Mouse (Mus musculus) liver, embryonic 11.5 days (tissue): Measurements from ENCODE around the gene Gnat1. TPM values are rescaled to one million over a fixed set of nuclear protein-coding genes. Genes with fewer than 3 reads are reported as not detected.
A peak's percentile ranks its signal among the peaks of the same experiment; 100 is the strongest.

ENCODE experiments used
- ATAC-seq: fragments of 200-750 bp; cut with Nextera tagmentation; replicated peaks from 2 replicates; pipeline ENCODE4 v1.8.0; 2017; ENCODE audit warnings: moderate number of reproducible peaks, mild to moderate bottlenecking, moderate TSS enrichment, moderate library complexity; ENCODE audit not compliant: low FRiP score
- DNase-seq: peaks from one replicate; pipeline ENCODE4 v3.0.0-alpha.2; 2017; ENCODE audit warnings: low spot score
- H3K27ac ChIP-seq: fragments of 300-500 bp; sonication (generic); 2 replicates; pipeline ENCODE4 v1.5.1; 2014; ENCODE audit warnings: mild to moderate bottlenecking, low read depth, low read length, control low read depth
- H3K27me3 ChIP-seq: fragments of 300-500 bp; sonication (generic); replicated peaks from 2 replicates; pipeline ENCODE4 v1.6.1; 2014; ENCODE audit warnings: low read length, mixed read lengths; ENCODE audit not compliant: control insufficient read depth, insufficient read depth
- H3K36me3 ChIP-seq: fragments of 300-500 bp; sonication (generic); 2 replicates; pipeline ENCODE4 v1.6.1; 2014; ENCODE audit warnings: mild to moderate bottlenecking, low read length, moderate library complexity, mixed read lengths; ENCODE audit not compliant: control insufficient read depth, insufficient read depth
- H3K4me1 ChIP-seq: fragments of 300-500 bp; sonication (generic); replicated peaks from 2 replicates; pipeline ENCODE4 v1.6.1; 2014; ENCODE audit warnings: low read length, mixed read lengths; ENCODE audit not compliant: control insufficient read depth, insufficient read depth
- H3K4me2 ChIP-seq: fragments of 300-500 bp; sonication (generic); 2 replicates; pipeline ENCODE4 v1.6.1; 2014; ENCODE audit warnings: mild to moderate bottlenecking, control low read depth, moderate library complexity
- H3K4me3 ChIP-seq: fragments of 300-500 bp; sonication (generic); 2 replicates; pipeline ENCODE4 v1.5.1; 2014; ENCODE audit warnings: low read depth, low read length, control low read depth
- H3K9ac ChIP-seq: fragments of 300-500 bp; sonication (generic); 2 replicates; pipeline ENCODE4 v1.6.1; 2014; ENCODE audit warnings: low read depth, low read length, control low read depth
- H3K9me3 ChIP-seq: fragments of 300-500 bp; sonication (generic); 2 replicates; pipeline ENCODE4 v1.6.1; 2016; ENCODE audit warnings: low read length, inconsistent platforms, mixed read lengths; ENCODE audit not compliant: control insufficient read depth
- WGBS: fragments of 180-500 bp; shearing (Covaris S2); extraction: QIAGEN DNeasy Blood & Tissue Kit; methylation state at CpG from one replicate; pipeline ENCODE4 v1.1.7; 2014; 5-methylcytosine and 5-hydroxymethylcytosine counted together
- polyA plus RNA-seq: library from polyadenylated mRNA; unstranded; fragments of >200 nt; fragmentation: Nextera tagmentation; extraction: Ambion mirVana; gene quantifications from 2 replicates; pipeline ENCODE4 v1.2.1, GENCODE M21; 2014

Gene Gnat1
- polyA plus RNA-seq, 1 experiment from 2014 or later, result 4.7 TPM

DNA sequence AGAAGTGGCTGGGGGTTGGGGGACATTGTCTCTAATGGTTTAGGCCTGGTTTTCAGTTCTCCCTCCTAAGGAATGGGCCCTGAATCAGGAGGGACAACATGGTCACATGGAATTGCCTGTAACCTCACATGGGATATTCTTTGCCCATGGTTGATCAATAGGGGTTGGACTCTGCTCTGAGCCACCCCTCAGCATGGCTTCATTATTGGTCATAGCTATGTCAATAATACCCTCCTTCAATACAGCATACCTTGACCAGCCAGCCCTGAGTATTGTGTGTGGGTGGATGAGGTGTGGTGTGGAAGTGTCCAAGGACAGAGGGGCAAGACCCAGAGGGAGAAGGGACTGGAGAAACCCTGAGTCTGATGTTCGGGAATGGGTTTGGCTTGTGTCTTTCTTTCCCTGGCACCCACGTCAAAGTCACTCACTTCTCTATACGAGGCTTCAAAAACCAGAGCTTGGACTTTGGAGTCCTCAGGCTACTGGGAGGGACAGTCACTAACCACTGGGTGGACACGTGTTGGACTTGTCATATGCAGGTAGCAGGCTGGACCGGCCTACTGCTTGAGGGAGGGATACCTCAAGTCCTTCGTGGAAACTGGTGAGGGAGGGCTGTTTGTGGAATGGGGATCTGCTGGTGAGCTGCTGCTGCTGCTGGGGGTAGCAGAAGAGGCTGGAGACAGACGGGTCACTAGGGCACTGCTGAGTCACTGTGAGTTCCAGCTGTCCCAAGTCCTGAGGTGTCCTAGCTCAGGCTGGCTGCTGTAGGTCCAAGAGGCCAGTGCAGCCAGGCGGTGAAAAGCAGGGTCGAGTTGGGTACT lies 4.7 kb downstream of the Gnat1 start:
- Histone ChIP-seq H3K27me3 (peaks cover 46% of the 10 kb centered on the region), H3K9me3 (no peaks in the 10 kb centered on the region), H3K9ac (no peak overlapping the region), H3K4me2 (no peak overlapping the region), H3K4me3 (no peak overlapping the region), H3K4me1 (peaks cover 6% of the 10 kb centered on the region), H3K36me3 (no peaks in the 10 kb centered on the region), H3K27ac (no peak overlapping the region)
- WGBS, result 56% methylated on average over 9 of the region's 9 CpGs
- ATAC-seq (no peak), DNase-seq (no peak)

- no peaks in the 10 kb centered on the region for H3K36me3 ChIP-seq
- DNase-seq, result no peak
- no peak overlapping the region for H3K27ac ChIP-seq
- no peak overlapping the region for H3K9ac ChIP-seq
- 69% methylated on average over 5 of the region's 5 CpGs for WGBS
- no peak for ATAC-seq
- no peak overlapping the region for H3K4me3 ChIP-seq
- peaks cover 10% of the 10 kb centered on the region for H3K4me1 ChIP-seq
- H3K27me3 ChIP-seq, result peaks cover 60% of the 10 kb centered on the region
- no peak overlapping the region for H3K4me2 ChIP-seq
- no peaks in the 10 kb centered on the region for H3K9me3 ChIP-seq
These were observed 9.3 kb downstream of the Gnat1 start for GRCm38 (mm10) chr9:107670259-107670658.

GRCm38 (mm10) chr9:107669480-107669945 lies 10.0 kb downstream of the Gnat1 start, which contains the start of gene Slc38a3:
TSS of gene Slc38a3 (minus strand) at chr9:107669530.
- Histone ChIP-seq H3K4me3 (no peak within 1 kb of the TSS), H3K9ac (no peak within 1 kb of the TSS), H3K27me3 (peaks cover 61% of the 10 kb centered on the region), H3K9me3 (no peaks in the 10 kb centered on the region), H3K36me3 (no peaks in the 10 kb centered on the region), H3K4me2 (no peak within 1 kb of the TSS), H3K27ac (no peak within 1 kb of the TSS), H3K4me1 (peaks cover 10% of the 10 kb centered on the region)
- ATAC-seq (no peak), DNase-seq (no peak)
- WGBS, result 75% methylated on average over 9 of the region's 9 CpGs

- H3K36me3 ChIP-seq, result no peaks in the 10 kb centered on the region
- no peak overlapping the region for H3K4me3 ChIP-seq
- DNase-seq (no peak), ATAC-seq (no peak)
- H3K9ac ChIP-seq, result no peak overlapping the region
- H3K4me2 ChIP-seq, result no peak overlapping the region
- H3K27me3 ChIP-seq, result peaks cover 60% of the 10 kb centered on the region
- H3K4me1 ChIP-seq, result peaks cover 10% of the 10 kb centered on the region
- no peak overlapping the region for H3K27ac ChIP-seq
- H3K9me3 ChIP-seq, result no peaks in the 10 kb centered on the region
- WGBS, result 73% methylated on average over 3 of the region's 3 CpGs
These were observed 10.6 kb downstream of the Gnat1 start for GRCm38 (mm10) chr9:107668916-107669315.

DNA sequence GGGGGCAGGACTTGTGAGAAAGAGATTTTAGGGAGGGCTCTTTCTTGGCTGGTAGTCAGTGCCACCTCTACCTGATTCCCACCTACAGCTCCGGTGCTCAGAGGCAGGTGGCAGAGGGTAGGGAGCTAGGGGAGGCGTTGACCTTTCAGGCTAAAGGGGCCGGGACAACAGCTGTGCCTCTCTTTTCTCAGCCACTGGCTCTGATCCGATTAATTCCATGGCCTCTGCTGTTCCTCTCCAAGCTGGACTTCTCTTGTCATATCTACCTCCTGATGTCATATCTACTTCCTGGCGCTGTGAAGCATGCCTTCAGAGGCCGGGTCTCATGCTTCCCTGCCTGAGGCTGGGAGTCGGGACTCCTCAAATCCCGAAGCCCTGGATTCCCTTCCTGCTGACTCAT lies 11.5 kb downstream of the Gnat1 start:
- Histone ChIP-seq H3K36me3 (no peaks in the 10 kb centered on the region), H3K4me3 (no peak overlapping the region), H3K9ac (no peak overlapping the region), H3K9me3 (no peaks in the 10 kb centered on the region), H3K27me3 (peaks cover 59% of the 10 kb centered on the region), H3K4me2 (peak overlapping the region; percentile 72; the same call in 1 of the 2 replicates), H3K27ac (no peak overlapping the region), H3K4me1 (peaks cover 10% of the 10 kb centered on the region)
- DNase-seq (no peak), ATAC-seq (no peak)
- 32% methylated on average over 8 of the region's 8 CpGs for WGBS

- peak overlapping the region; percentile 2; the same call in 1 of the 2 replicates for H3K9ac ChIP-seq
- WGBS, result 1% methylated on average over 24 of the region's 24 CpGs
- H3K4me2 ChIP-seq, result peak overlapping the region; percentile 72
- H3K9me3 ChIP-seq, result no peaks in the 10 kb centered on the region
- peaks cover 10% of the 10 kb centered on the region for H3K4me1 ChIP-seq
- peak overlapping the region; percentile 40 for H3K4me3 ChIP-seq
- peak; percentile 76 for ATAC-seq
- DNase-seq, result peak; percentile 73
- H3K36me3 ChIP-seq, result no peaks in the 10 kb centered on the region
- peaks cover 62% of the 10 kb centered on the region for H3K27me3 ChIP-seq
- H3K27ac ChIP-seq, result no peak overlapping the region
These were observed 12.3 kb downstream of the Gnat1 start for GRCm38 (mm10) chr9:107667219-107667618.

DNA sequence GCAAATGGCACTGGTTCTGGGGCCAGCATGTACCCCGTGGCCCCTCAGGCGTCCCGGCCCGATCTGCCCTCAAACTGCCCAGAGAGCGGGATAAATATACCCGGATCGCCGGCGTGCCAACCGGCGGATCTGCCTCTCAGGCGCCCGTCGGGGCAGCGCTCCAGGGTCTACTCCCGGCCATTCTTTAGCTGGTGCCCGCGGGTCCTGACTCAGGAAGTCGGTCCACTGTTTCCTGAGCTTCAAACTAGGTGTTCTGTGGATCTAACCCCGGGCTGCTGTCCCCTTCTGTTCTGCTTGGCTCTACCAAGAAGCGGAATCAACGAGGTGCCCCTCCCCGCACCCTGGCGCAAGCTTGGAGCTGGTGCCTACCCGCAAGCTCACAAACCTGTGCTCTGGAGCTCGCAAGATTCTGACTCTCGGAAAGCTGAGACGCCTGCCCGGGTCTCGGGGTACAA lies 12.7 kb downstream of the Gnat1 start:
- Histone ChIP-seq H3K27me3 (peaks cover 62% of the 10 kb centered on the region), H3K36me3 (no peaks in the 10 kb centered on the region), H3K9ac (peak overlapping the region; percentile 14; the same call in 1 of the 2 replicates), H3K4me1 (peaks cover 10% of the 10 kb centered on the region), H3K9me3 (no peaks in the 10 kb centered on the region), H3K4me3 (peak overlapping the region; percentile 40), H3K4me2 (peak overlapping the region; percentile 72), H3K27ac (no peak overlapping the region)
- ATAC-seq (no peak), DNase-seq (no peak)
- WGBS, result 3% methylated on average over 30 of the region's 30 CpGs

DNA sequence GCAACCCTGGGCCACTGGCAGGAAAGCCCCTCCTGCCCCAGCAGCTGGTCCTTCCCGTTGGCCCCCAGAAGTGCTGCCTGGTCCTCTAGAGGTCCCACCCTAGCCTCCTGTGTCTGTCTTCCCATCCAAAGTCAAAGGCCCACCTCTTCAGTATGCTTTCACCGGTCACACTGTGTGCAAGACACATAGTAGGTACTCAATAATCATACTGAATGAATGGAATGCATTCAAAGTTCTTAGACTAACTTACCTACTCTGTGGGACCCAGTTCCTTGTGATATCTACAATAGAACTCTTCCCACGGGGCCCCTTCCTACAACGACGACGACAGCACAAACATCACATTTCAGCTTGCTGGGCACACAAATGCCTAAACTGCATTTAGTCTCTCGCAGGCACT lies 14.2 kb downstream of the Gnat1 start:
- Histone ChIP-seq H3K27ac (no peak overlapping the region), H3K9ac (no peak overlapping the region), H3K4me1 (peaks cover 10% of the 10 kb centered on the region), H3K36me3 (no peaks in the 10 kb centered on the region), H3K9me3 (no peaks in the 10 kb centered on the region), H3K27me3 (peaks cover 60% of the 10 kb centered on the region), H3K4me2 (no peak overlapping the region), H3K4me3 (no peak overlapping the region)
- DNase-seq (no peak), ATAC-seq (no peak)
- WGBS, result 74% methylated on average over 7 of the region's 7 CpGs

DNA sequence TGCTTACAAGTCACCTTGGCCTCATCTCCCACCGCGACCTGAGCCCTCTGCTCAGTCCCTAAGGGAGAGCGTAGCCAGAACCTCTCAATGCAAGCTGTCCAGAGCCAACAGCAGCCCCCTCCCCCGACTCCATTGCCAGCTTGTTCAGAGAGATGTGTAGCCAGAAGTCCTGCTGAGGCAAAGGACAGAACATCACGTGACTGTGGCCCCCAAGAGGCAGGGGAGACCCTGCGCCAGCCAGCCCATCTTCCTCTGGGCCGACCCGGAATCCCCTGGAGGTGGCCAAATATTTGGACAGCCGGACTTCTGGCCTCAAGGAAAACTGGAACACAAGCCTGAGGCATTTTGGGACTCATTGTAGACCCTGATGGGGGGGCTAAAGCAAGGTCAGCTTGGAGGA lies 16.0 kb downstream of the Gnat1 start:
- Histone ChIP-seq H3K27me3 (peaks cover 45% of the 10 kb centered on the region), H3K4me3 (no peak overlapping the region), H3K4me1 (peaks cover 9% of the 10 kb centered on the region), H3K9ac (no peak overlapping the region), H3K9me3 (no peaks in the 10 kb centered on the region), H3K4me2 (no peak overlapping the region), H3K36me3 (no peaks in the 10 kb centered on the region), H3K27ac (no peak overlapping the region)
- 72% methylated on average over 9 of the region's 9 CpGs for WGBS
- ATAC-seq (no peak), DNase-seq (no peak)
